Mouse (Mus musculus) CH12.LX (cell line): ENCODE results near the gene Hoxc8. TPM values are rescaled to one million over a fixed set of nuclear protein-coding genes. Genes with fewer than 3 reads are reported as not detected.

ENCODE experiments used
- DNase-seq: peaks from one replicate; pipeline ENCODE4 v3.0.0-alpha.2; 2013; ENCODE audit errors: extremely low read depth
- H3K27ac ChIP-seq: 2 replicates; pipeline ENCODE4 v1.5.1; 2012; ENCODE audit warnings: low read depth, mild to moderate bottlenecking, control low read depth, moderate library complexity; ENCODE audit not compliant: insufficient read depth
- H3K27me3 ChIP-seq: replicated peaks from 2 replicates; pipeline ENCODE3; 2012; ENCODE audit warnings: inconsistent platforms
- H3K36me3 ChIP-seq, 2 experiments: replicated peaks in 1 of 2; 2 replicates each; pipeline versions ENCODE3 to v1.6.1; 2012; ENCODE audit warnings: inconsistent platforms in 1 of 2, low read length in 1 of 2, mild to moderate bottlenecking in 1 of 2, mixed read lengths in 1 of 2, moderate library complexity in 1 of 2; ENCODE audit not compliant: control insufficient read depth in 1 of 2, insufficient read depth in 1 of 2
- H3K4me1 ChIP-seq, 2 experiments: 2 replicates each; pipeline ENCODE4 v1.6.1; 2012; ENCODE audit warnings: inconsistent platforms in 1 of 2, moderate library complexity in 1 of 2; ENCODE audit not compliant: insufficient read depth in 2 of 2, control insufficient read depth in 1 of 2
- H3K4me2 ChIP-seq: 2 replicates; pipeline ENCODE4 v1.6.1; 2012; ENCODE audit warnings: low read depth, mild to moderate bottlenecking, control low read depth; ENCODE audit not compliant: poor library complexity, insufficient read depth, severe bottlenecking
- H3K4me3 ChIP-seq, 3 experiments: fragments of 150-350 bp in 1 of 3; sonication (generic) in 1 of 3; replicated peaks in 1 of 3; 2 replicates each; pipeline versions ENCODE3 to v1.5.1; 2011 to 2012; ENCODE audit warnings: low read depth in 2 of 3, low read length in 2 of 3, mild to moderate bottlenecking in 2 of 3, moderate library complexity in 2 of 3, control low read depth in 1 of 3, improper control_type of control experiment in 1 of 3, inconsistent platforms in 1 of 3, mixed read lengths in 1 of 3; ENCODE audit not compliant: poor library complexity in 1 of 3
- H3K79me2 ChIP-seq: replicated peaks from 2 replicates; pipeline ENCODE4 v1.6.1; 2012; ENCODE audit warnings: mild to moderate bottlenecking, moderate library complexity; ENCODE audit not compliant: control insufficient read depth, poor library complexity, insufficient read depth, severe bottlenecking; ENCODE audit errors: extremely low read depth
- H3K9ac ChIP-seq: 2 replicates; pipeline ENCODE4 v1.6.1; 2012; ENCODE audit warnings: low read depth, mild to moderate bottlenecking, control low read depth, moderate library complexity; ENCODE audit not compliant: insufficient read depth
- H3K9me3 ChIP-seq: replicated peaks from 2 replicates; pipeline ENCODE3; 2012; ENCODE audit warnings: low read length, inconsistent platforms, mixed read lengths
- BHLHE40 ChIP-seq: IDR thresholded peaks from 2 replicates; pipeline ENCODE4 v1.6.1; 2011; ENCODE audit warnings: mild to moderate bottlenecking, low read depth, low read length, improper control_type of control experiment
- CHD2 ChIP-seq: IDR thresholded peaks from 2 replicates; pipeline ENCODE4 v1.6.1; 2011; ENCODE audit warnings: low read length, improper control_type of control experiment
- E2F4 ChIP-seq: IDR thresholded peaks from 2 replicates; pipeline ENCODE4 v1.6.1; 2011; ENCODE audit warnings: low read depth, low read length, improper control_type of control experiment; ENCODE audit not compliant: insufficient replicate concordance
- ELF1 ChIP-seq: IDR thresholded peaks from 2 replicates; pipeline ENCODE4 v1.6.1; 2014; ENCODE audit warnings: low read depth, mild to moderate bottlenecking, inconsistent platforms, low read length, improper control_type of control experiment
- GABPA ChIP-seq: IDR thresholded peaks from 2 replicates; pipeline ENCODE4 v1.6.1; 2012; ENCODE audit warnings: low read depth, low read length, improper control_type of control experiment, inconsistent platforms; ENCODE audit not compliant: insufficient replicate concordance
- IRF4 ChIP-seq: IDR thresholded peaks from 2 replicates; pipeline ENCODE4 v1.6.1; 2014; ENCODE audit warnings: low read depth, mild to moderate bottlenecking, inconsistent platforms, low read length, improper control_type of control experiment
- JUN ChIP-seq: IDR thresholded peaks from 2 replicates; pipeline ENCODE4 v1.6.1; 2011; ENCODE audit warnings: low read depth, mild to moderate bottlenecking, low read length, improper control_type of control experiment, moderate library complexity; ENCODE audit not compliant: insufficient read depth
- KAT2A ChIP-seq: IDR thresholded peaks from 2 replicates; pipeline ENCODE4 v1.6.1; 2012; ENCODE audit warnings: low read length, improper control_type of control experiment, inconsistent platforms; ENCODE audit not compliant: insufficient replicate concordance
- MAZ ChIP-seq: IDR thresholded peaks from 2 replicates; pipeline ENCODE4 v1.6.1; 2012; ENCODE audit warnings: low read depth, mild to moderate bottlenecking, inconsistent platforms, low read length, improper control_type of control experiment, moderate library complexity
- MEF2A ChIP-seq: IDR thresholded peaks from 2 replicates; pipeline ENCODE4 v1.6.1; 2014; ENCODE audit warnings: low read depth, mild to moderate bottlenecking, inconsistent platforms, low read length, improper control_type of control experiment, borderline replicate concordance
- NRF1 ChIP-seq: IDR thresholded peaks from 2 replicates; pipeline ENCODE4 v1.6.1; 2014; ENCODE audit warnings: low read depth, mild to moderate bottlenecking, inconsistent platforms, low read length, improper control_type of control experiment, moderate library complexity
- PAX5 ChIP-seq: IDR thresholded peaks from 2 replicates; pipeline ENCODE4 v1.6.1; 2012; ENCODE audit warnings: low read length, inconsistent platforms, mixed read lengths
- ZMIZ1 ChIP-seq: IDR thresholded peaks from 2 replicates; pipeline ENCODE4 v1.6.1; 2012; ENCODE audit warnings: low read depth, mild to moderate bottlenecking, inconsistent platforms, low read length, improper control_type of control experiment
- dilution Hi-C: fragments of 300-500 bp; cut with MboI; formaldehyde crosslinking; loops from 2 replicates; pipeline ENCODE4 v1.14.3; 2020; ENCODE audit warnings: low sequenced_read_pairs; ENCODE audit not compliant: extremely low pct_unique_long_range_greater_than_20kb, extremely low pct_ligation_motif_present
- in situ Hi-C: fragments of 300-500 bp; cut with MboI; formaldehyde crosslinking; loops from 3 replicates; pipeline ENCODE4 v1.14.3; 2019; ENCODE audit warnings: low sequenced_read_pairs, low pct_ligation_motif_present, low pct_unique_long_range_greater_than_20kb, mixed read lengths
- polyA plus RNA-seq: library from polyadenylated mRNA; unstranded; fragments of >175 nt; gene quantifications from 2 replicates; pipeline ENCODE4 v1.2.1, GENCODE M21; 2012; ENCODE audit warnings: low read depth; ENCODE audit not compliant: insufficient read length
- total RNA-seq, 2 experiments: library from RNA; depleted of rRNA; stranded (reverse); fragments of 300-350 nt in 1 of 2; fragments of >200 nt in 1 of 2; gene quantifications; 2 replicates each; pipeline ENCODE4 v1.2.3; 2012 to 2014

Gene Hoxc8
- total and polyA plus RNA-seq, 3 experiments, result not detected

DNA sequence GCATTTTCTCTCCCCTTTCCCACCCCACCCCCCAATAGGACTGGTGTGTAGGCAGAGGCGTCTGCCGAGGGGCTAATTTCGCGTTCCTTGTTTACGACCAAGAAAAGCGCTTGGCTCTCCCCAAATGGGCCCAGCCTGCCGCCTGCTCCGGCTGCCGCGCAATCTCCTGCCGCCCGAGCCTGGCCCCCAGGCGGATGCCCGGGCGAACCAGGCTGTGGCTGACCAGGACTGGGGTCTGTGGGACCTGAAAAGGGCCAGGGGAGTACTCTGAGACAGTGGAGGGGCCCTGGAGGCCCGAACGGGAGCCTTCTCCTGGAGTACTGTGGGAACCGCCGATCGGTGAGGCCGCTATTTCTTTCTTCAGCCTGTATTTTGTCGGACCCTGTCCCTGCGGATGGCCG, 10.1 kb downstream of the Hoxc8 start:
- TF ChIP-seq BHLHE40, result 0 out of 2 replicates have a peak, but pooled peaks have one; percentile 22
- TF ChIP-seq ELF1, result no peak

DNA sequence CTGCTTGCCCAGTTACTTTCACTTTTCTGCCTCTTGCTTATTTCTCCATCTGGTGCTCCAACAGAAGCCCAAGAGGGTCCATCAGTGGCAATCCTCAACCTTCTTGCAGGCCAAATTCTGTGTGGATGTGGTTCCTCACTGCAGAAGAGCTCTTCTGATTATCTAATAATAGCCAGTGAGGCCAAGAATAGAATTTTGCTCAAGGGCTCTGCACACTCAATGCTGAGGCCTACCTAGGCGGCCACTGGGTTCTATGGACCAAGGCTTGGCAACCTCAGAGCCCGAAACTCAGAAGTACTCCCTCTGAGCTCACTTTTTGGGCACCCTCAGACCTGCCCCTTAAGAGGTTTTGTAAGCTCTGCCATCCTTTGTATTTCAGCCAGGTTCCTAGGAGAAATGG, 11.0 kb downstream of the Hoxc8 start:
- Histone ChIP-seq H3K27me3 (peaks cover 3% of the 10 kb centered on the region), H3K79me2 (no peaks in the 10 kb centered on the region), H3K9me3 (no peaks in the 10 kb centered on the region), H3K4me2 (peak overlapping the region; percentile 27; the same call in 1 of the 2 replicates), H3K27ac (no peak overlapping the region), H3K4me3 (peak overlapping the region in 1 of 3 experiments; percentile 66), H3K36me3 (no peaks in the 10 kb centered on the region), H3K9ac (no peak overlapping the region), H3K4me1 (peaks cover 18 to 79% of the 10 kb centered on the region in 2 experiments)
- no peak for DNase-seq
- in situ Hi-C loops (no loop called here), dilution Hi-C loops (no loop called here)
- TF ChIP-seq IRF4 (no peak), MEF2A (peak; percentile 61; the same call in 1 of the 2 replicates)

More for the DNA sequence above, 10.1 kb downstream of the Hoxc8 start:
- Histone ChIP-seq H3K36me3 (no peaks in the 10 kb centered on the region), H3K27ac (no peak overlapping the region), H3K4me1 (peaks cover 18 to 71% of the 10 kb centered on the region in 2 experiments), H3K27me3 (peaks cover 6% of the 10 kb centered on the region), H3K4me2 (no peak overlapping the region), H3K4me3 (peak overlapping the region in 1 of 3 experiments; percentile 66), H3K9me3 (no peaks in the 10 kb centered on the region), H3K79me2 (no peaks in the 10 kb centered on the region), H3K9ac (no peak overlapping the region)
- in situ Hi-C loops (no loop called here), dilution Hi-C loops (no loop called here)
- DNase-seq, result no peak

DNA sequence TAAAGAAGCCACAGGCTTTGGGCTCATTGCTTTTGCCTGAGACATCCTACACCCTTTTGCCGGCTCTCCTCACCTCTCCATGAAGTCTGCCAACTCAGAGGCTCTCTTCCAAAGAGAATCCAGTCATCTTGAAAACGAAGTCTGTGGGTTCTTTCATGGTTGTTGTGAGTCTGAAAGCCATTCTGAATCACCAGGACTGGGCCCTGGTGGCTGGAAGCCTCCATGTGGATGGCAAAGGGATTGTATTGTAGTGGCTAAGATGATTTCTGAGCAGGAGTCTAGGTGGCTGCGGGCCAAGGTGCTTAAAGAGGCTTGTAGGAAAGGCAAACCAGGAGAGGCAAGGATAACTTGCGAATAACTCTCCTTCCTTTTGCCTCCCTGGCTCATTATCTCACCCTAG, 11.7 kb downstream of the Hoxc8 start:
- no peak for DNase-seq
- TF ChIP-seq ZMIZ1 (no peak), MAZ (no peak), E2F4 (no peak), JUN (no peak), KAT2A (no peak), MEF2A (no peak), GABPA (no peak), PAX5 (no peak), CHD2 (no peak), NRF1 (no peak), BHLHE40 (no peak), ELF1 (no peak)
- in situ Hi-C loops, result no loop called here
- Histone ChIP-seq H3K79me2 (no peaks in the 10 kb centered on the region), H3K4me3 (peak overlapping the region in 1 of 3 experiments; percentile 9), H3K9me3 (no peaks in the 10 kb centered on the region), H3K9ac (no peak overlapping the region), H3K27ac (no peak overlapping the region), H3K27me3 (no peaks in the 10 kb centered on the region), H3K4me2 (no peak overlapping the region), H3K36me3 (no peaks in the 10 kb centered on the region), H3K4me1 (peaks cover 18 to 87% of the 10 kb centered on the region in 2 experiments)
- dilution Hi-C loops, result no loop called here
